Mouse (Mus musculus): ENCODE measurements at regions not wholly inside any gene's neighbourhood (a gene's known extent, or its start where the extent isn't known, plus 50 kb on each side); places are given as distances from the start of the nearest gene placed in this dataset.

GRCm38 (mm10) chr3:38653928-38654327, 169.3 kb upstream of the Ankrd50 start:
- no peak for TF ChIP-seq POLR2A (IDR thresholded peaks at IDR 0.05; ENCODE audit: extremely low read depth, insufficient read depth, low read length)
- no peak for TF ChIP-seq CTCF (IDR thresholded peaks at IDR 0.05; ENCODE audit: low read depth, low read length)

All from liver, adult 2 months (tissue).